Comparison of ENCODE assay signal across 8 mouse cellular contexts in genomic region chr2:105399085-105399891, GRCm38 (mm10). TPM values are rescaled to one million over a fixed set of nuclear protein-coding genes. Genes with fewer than 3 reads are reported as not detected.
A peak's percentile ranks its signal among the peaks of the same experiment; 100 is the strongest.
DNase-seq lines count a peak whose midpoint lies in the region.

Rcn1 (minus strand) TSS chr2:105399319.

- intact Hi-C loops in left cerebral cortex, postnatal 25 days (cut with DNase I): no loop called here

- DNase-seq in adrenal gland, adult 18-20 months (ENCODE audit: low spot score in 2 of 2): peak; percentile 66 to 70
- peak; percentile 91 for DNase-seq in embryo, embryonic 10 days (ENCODE audit: low spot score)
- peak; percentile 82 for DNase-seq in gastrocnemius, postnatal 10 days
- DNase-seq in hindlimb bud, embryonic 11.5 days (ENCODE audit: extremely low spot score, low read depth, low spot score): peak; percentile 52
- peak; percentile 28 to 38 for DNase-seq in left cerebral cortex, postnatal 25 days (ENCODE audit: low spot score in 2 of 2)
- peak; percentile 89 for DNase-seq in mesoderm, embryonic 11.5 days (ENCODE audit: low read depth, low spot score)
- DNase-seq in right cerebral cortex, postnatal 4 days: peak; percentile 64
- DNase-seq in MN1 (ENCODE audit: low spot score): no peak

RNA-seq across cellular contexts. Expression of gene Rcn1, which starts in this region (rescaled TPM):
- 100 to 1,000 TPM in 1 of 2 experiments, 10 to 100 TPM in 1; 30.5 to 203 TPM for total RNA-seq in adrenal gland, adult 18-20 months (2021)
- 10 to 100 TPM; 43.1 to 56.8 TPM for total RNA-seq in gastrocnemius, postnatal 10 days (2021)
- 10 to 100 TPM; 19.7 to 23.2 TPM for total RNA-seq in left cerebral cortex, postnatal 25 days (2021)
